8 mouse cellular contexts compared by ENCODE assay signal in genomic region chr11:65124913-65125418, GRCm38 (mm10). TPM values are rescaled to one million over a fixed set of nuclear protein-coding genes. Genes with fewer than 3 reads are reported as not detected.
DNase-seq lines count a peak whose midpoint lies in the region; ATAC-seq lines count a peak whose summit lies in the region.

No protein-coding gene starts in this region.

- no peaks in the 10 kb centered on the region for H3K36me3 ChIP-seq in hindbrain, embryonic 11.5 days (ENCODE audit: control insufficient read depth, insufficient read depth, low read length)
- no peaks in the 10 kb centered on the region for H3K36me3 ChIP-seq in limb, embryonic 10.5 days

- ATAC-seq in hindbrain, embryonic 11.5 days (ENCODE audit: low FRiP score), result peak; percentile 87

- H3K9me3 ChIP-seq in hindbrain, embryonic 11.5 days (ENCODE audit: control insufficient read depth, low read length), result no peaks in the 10 kb centered on the region
- H3K9me3 ChIP-seq in limb, embryonic 10.5 days (replicated peaks), result no peaks in the 10 kb centered on the region

- H3K4me3 ChIP-seq in hindbrain, embryonic 11.5 days (ENCODE audit: low read depth, low read length), result no peak overlapping the region
- H3K4me3 ChIP-seq in limb, embryonic 10.5 days, result no peak overlapping the region

- H3K27ac ChIP-seq in hindbrain, embryonic 11.5 days (ENCODE audit: low read depth, low read length), result no peak overlapping the region
- H3K27ac ChIP-seq in limb, embryonic 10.5 days, result 0 out of 2 replicates have a peak overlapping the region, but pooled peaks have one; percentile 53

- peak; percentile 21 for DNase-seq in ZHBTc4 (ENCODE audit: low read depth, low spot score)
- DNase-seq in cerebellum, adult 9-10 months, result peak; percentile 70
- peak; percentile 35 to 68 for DNase-seq in frontal cortex, postnatal 10 days (ENCODE audit: low spot score in 2 of 2)
- DNase-seq in hindbrain, embryonic 11.5 days (ENCODE audit: low spot score), result peak; percentile 30
- no peak for DNase-seq in limb, embryonic 10.5 days (ENCODE audit: low spot score)
- peak; percentile 69 for DNase-seq in retina, embryonic 14.5 days (ENCODE audit: low spot score)
- no peak for DNase-seq in thymus, postnatal 25 days
- no peak for DNase-seq in thymus, postnatal 10 days (ENCODE audit: low spot score in 2 of 2)

- no peaks in the 10 kb centered on the region; the same call in 1 of the 2 replicates for H3K4me1 ChIP-seq in hindbrain, embryonic 11.5 days (replicated peaks; ENCODE audit: control insufficient read depth, insufficient read depth, low read length)
- H3K4me1 ChIP-seq in limb, embryonic 10.5 days, result peaks cover 10% of the 10 kb centered on the region

- no peaks in the 10 kb centered on the region for H3K27me3 ChIP-seq in hindbrain, embryonic 11.5 days (ENCODE audit: control insufficient read depth, insufficient read depth, low read length)
- no peaks in the 10 kb centered on the region for H3K27me3 ChIP-seq in limb, embryonic 10.5 days (ENCODE audit: low read depth, poor library complexity, severe bottlenecking)

- H3K9ac ChIP-seq in hindbrain, embryonic 11.5 days (ENCODE audit: low read depth, low read length), result no peak overlapping the region

- WGBS in hindbrain, embryonic 11.5 days, result 66% methylated on average over 8 of the region's 8 CpGs
- 69% methylated on average over 8 of the region's 8 CpGs for WGBS in limb, embryonic 10.5 days

- H3K4me2 ChIP-seq in hindbrain, embryonic 11.5 days (replicated peaks; ENCODE audit: low read depth, low read length), result no peak overlapping the region

RNA-seq across cellular contexts. Expression of gene 1700086D15Rik, which starts 34.7 kb away (rescaled TPM):
- 0.18 TPM in 1 of 2 replicates, not detected in the other for polyA plus RNA-seq in hindbrain, embryonic 11.5 days (2014; fragmentation: Nextera tagmentation; extraction: Ambion mirVana)
- not detected in 2 replicates for polyA plus RNA-seq in limb, embryonic 10.5 days (2016; fragmentation: Nextera tagmentation; extraction: Ambion mirVana)

RNA-seq across cellular contexts. Expression of gene Arhgap44, which starts 37.8 kb away (rescaled TPM):
- 4.4 and 4.9 TPM in 2 replicates for polyA plus RNA-seq in hindbrain, embryonic 11.5 days (2014; fragmentation: Nextera tagmentation; extraction: Ambion mirVana)
- 2.3 and 2.8 TPM in 2 replicates for polyA plus RNA-seq in limb, embryonic 10.5 days (2016; fragmentation: Nextera tagmentation; extraction: Ambion mirVana)

Comparison
In these comparisons a context has a peak if more than half of its experiments do, and no peak if none do; other contexts are left out.
1. DNase-seq: peak in ZHBTc4 (single experiment), cerebellum, adult 9-10 months (single experiment), frontal cortex, postnatal 10 days (2 of 2), hindbrain, embryonic 11.5 days (single experiment) and retina, embryonic 14.5 days (single experiment); none in limb, embryonic 10.5 days (single experiment), thymus, postnatal 25 days (single experiment) and thymus, postnatal 10 days (0 of 2).